Mouse (Mus musculus) liver, postnatal 0 days (tissue): ENCODE data around the gene Ier5l.

ENCODE experiments used
- CTCF ChIP-seq: sonication (generic); IDR thresholded peaks from 2 replicates; pipeline ENCODE4 v1.5.1; 2016; ENCODE audit warnings: antibody characterized with exemption, low read depth
- EP300 ChIP-seq: IDR thresholded peaks from 2 replicates; pipeline ENCODE4 v1.6.1; 2016; ENCODE audit warnings: antibody characterized with exemption, low read depth, mild to moderate bottlenecking

DNA sequence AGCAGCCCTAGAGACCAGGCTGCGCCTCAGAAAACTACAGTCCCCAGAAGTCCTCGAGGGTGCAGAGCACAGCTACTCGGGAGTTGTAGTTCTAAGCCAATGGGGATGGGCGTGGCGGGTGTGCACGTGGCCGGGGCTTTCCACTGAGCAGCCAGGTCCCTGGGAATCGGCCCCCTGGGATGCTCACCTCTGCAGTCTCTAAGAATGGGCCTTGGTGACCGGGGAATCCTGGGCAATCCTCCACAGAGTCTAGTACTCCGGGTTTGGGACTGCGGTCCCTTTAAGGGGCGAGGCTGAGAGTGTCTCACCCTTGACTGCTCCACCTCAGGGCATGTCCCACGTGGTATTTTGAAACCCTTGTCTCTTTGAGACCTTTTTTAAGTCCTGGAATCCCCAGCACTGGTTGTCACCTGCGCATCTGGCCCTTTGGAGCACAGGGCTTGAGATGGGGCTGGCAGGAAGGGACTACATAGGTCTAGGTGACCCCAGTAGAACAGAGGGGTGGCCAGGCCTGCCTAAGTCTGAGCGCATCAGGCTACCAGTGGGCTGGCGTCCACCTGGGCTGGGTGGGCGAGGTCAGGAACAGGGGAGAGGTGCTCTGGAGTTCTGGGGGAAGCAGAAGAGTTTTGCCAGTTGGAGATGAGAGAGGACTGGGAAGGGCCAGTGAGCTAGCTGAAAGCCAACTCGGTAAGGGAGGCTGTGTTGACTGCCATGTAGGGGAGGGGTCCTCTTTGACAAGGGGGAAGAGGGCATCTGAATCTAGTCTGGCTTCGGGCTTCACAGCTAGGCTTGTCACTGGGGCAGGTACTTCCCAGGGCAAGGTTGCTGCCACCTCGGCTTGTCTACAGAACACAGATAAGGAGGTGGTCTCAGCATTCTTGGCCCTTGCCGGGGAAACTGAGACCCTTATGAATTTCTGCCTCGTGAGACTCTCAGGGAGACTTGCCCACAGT is 22.2 kb upstream of the Ier5l start:
- TF ChIP-seq CTCF: no peak
- no peak for TF ChIP-seq EP300
